Mouse (Mus musculus): ENCODE measurements at regions not wholly inside any gene's neighbourhood (a gene's known extent, or its start where the extent isn't known, plus 50 kb on each side); places are given as distances from the start of the nearest gene placed in this dataset.

GRCm38 (mm10) chr3:147083374-147083773, 231.2 kb downstream of the Ttll7 start:
- TF ChIP-seq EP300 (IDR thresholded peaks at IDR 0.05) (no peak), CTCF (IDR thresholded peaks at IDR 0.05) (no peak)
